Mouse (Mus musculus) myocyte (in vitro differentiated cells): Measurements from ENCODE around the gene Pdlim5. TPM values are rescaled to one million over a fixed set of nuclear protein-coding genes. Genes with fewer than 3 reads are reported as not detected.

Experiments used
- H3K27me3 ChIP-seq: one replicate; pipeline ENCODE4 v1.6.1; 2011; ENCODE audit not compliant: control insufficient read depth, insufficient read depth, insufficient read length
- H3K36me3 ChIP-seq: one replicate; pipeline ENCODE4 v1.6.1; 2011; ENCODE audit not compliant: control insufficient read depth, insufficient read depth
- H3K4me2 ChIP-seq: one replicate; pipeline ENCODE4 v1.6.1; 2011; ENCODE audit warnings: low read depth, control low read depth
- H3K4me3 ChIP-seq: one replicate; pipeline ENCODE4 v1.5.1; 2011; ENCODE audit warnings: mild to moderate bottlenecking, control low read depth, moderate library complexity
- H3K79me2 ChIP-seq: one replicate; pipeline ENCODE4 v1.6.1; 2011; ENCODE audit not compliant: control insufficient read depth, insufficient read depth
- H3ac ChIP-seq: one replicate; pipeline ENCODE4 v1.6.1; 2011; ENCODE audit not compliant: control insufficient read depth, insufficient read length
- CEBPB ChIP-seq: IDR thresholded peaks from 2 replicates; pipeline ENCODE4 v1.6.1; 2011; ENCODE audit warnings: mild to moderate bottlenecking, moderate library complexity; ENCODE audit not compliant: poor library complexity, insufficient read depth, severe bottlenecking
- E2F4 ChIP-seq: IDR thresholded peaks from one replicate; pipeline ENCODE4 v1.6.1; 2011; ENCODE audit warnings: mild to moderate bottlenecking, control low read depth, moderate library complexity; ENCODE audit not compliant: insufficient read depth
- MAX ChIP-seq: IDR thresholded peaks from one replicate; pipeline ENCODE4 v1.6.1; 2011; ENCODE audit warnings: low read depth, mild to moderate bottlenecking, control low read depth
- MYOD1 ChIP-seq, 3 experiments: IDR thresholded peaks; one replicate each; pipeline ENCODE4 v1.6.1; 2011; ENCODE audit warnings: control low read depth in 2 of 3, low read depth in 2 of 3, mild to moderate bottlenecking in 2 of 3, moderate library complexity in 1 of 3; ENCODE audit not compliant: insufficient read length in 2 of 3, control insufficient read depth in 1 of 3
- MYOG ChIP-seq, 3 experiments: IDR thresholded peaks; one replicate each; pipeline ENCODE4 v1.6.1; 2011; ENCODE audit warnings: control low read depth in 2 of 3, low read depth in 2 of 3, mild to moderate bottlenecking in 2 of 3; ENCODE audit not compliant: insufficient read length in 2 of 3, control insufficient read depth in 1 of 3, insufficient read depth in 1 of 3
- POLR2A ChIP-seq: IDR thresholded peaks from one replicate; pipeline ENCODE4 v1.6.1; 2011; ENCODE audit warnings: low read depth, mild to moderate bottlenecking, control low read depth, moderate library complexity; ENCODE audit not compliant: insufficient read length
- POLR2AphosphoS2 ChIP-seq: IDR thresholded peaks from one replicate; pipeline ENCODE4 v1.6.1; 2011; ENCODE audit warnings: low read depth, control low read depth; ENCODE audit not compliant: insufficient read length
- REST ChIP-seq: IDR thresholded peaks from one replicate; pipeline ENCODE4 v1.6.1; 2011; ENCODE audit warnings: mild to moderate bottlenecking, control low read depth, moderate library complexity; ENCODE audit not compliant: insufficient read depth, insufficient read length
- SRF ChIP-seq: IDR thresholded peaks from one replicate; pipeline ENCODE4 v1.6.1; 2011; ENCODE audit warnings: low read depth; ENCODE audit not compliant: control insufficient read depth, insufficient read length
- TCF12 ChIP-seq: IDR thresholded peaks from one replicate; pipeline ENCODE4 v1.6.1; 2011; ENCODE audit warnings: mild to moderate bottlenecking, control low read depth; ENCODE audit not compliant: poor library complexity, insufficient read depth, severe bottlenecking
- TCF3 ChIP-seq: IDR thresholded peaks from one replicate; pipeline ENCODE4 v1.6.1; 2011; ENCODE audit warnings: low read depth, control low read depth; ENCODE audit not compliant: insufficient read length
- USF1 ChIP-seq: IDR thresholded peaks from one replicate; pipeline ENCODE4 v1.6.1; 2011; ENCODE audit warnings: low read depth, mild to moderate bottlenecking, control low read depth, moderate library complexity
- polyA plus RNA-seq: library from polyadenylated mRNA; unstranded; fragments of >200 nt; fragmentation: generic; extraction: Trizol; gene quantifications from one replicate; pipeline ENCODE4 v1.2.1, GENCODE M21; 2012; ENCODE audit warnings: missing spikeins

Gene Pdlim5
- polyA plus RNA-seq, 1 experiment, result 63.4 TPM

GRCm38 (mm10) chr3:142348816-142349631, 46.5 kb downstream of the Pdlim5 start:
- Histone ChIP-seq H3K27me3 (no peaks in the 10 kb centered on the region), H3K36me3 (peaks cover 29% of the 10 kb centered on the region), H3K4me3 (no peak overlapping the region), H3K79me2 (peaks cover 46% of the 10 kb centered on the region), H3ac (no peak overlapping the region), H3K4me2 (no peak overlapping the region)
- TF ChIP-seq CEBPB (no peak), E2F4 (no peak), TCF3 (no peak), TCF12 (no peak), SRF (no peak), USF1 (no peak), REST (no peak), MAX (no peak), POLR2A (no peak), MYOD1 (IDR thresholded peaks at IDR 0.05; ENCODE audit: control insufficient read depth in 1 of 3, insufficient read length in 2 of 3, low read depth in 2 of 3) (no peak), POLR2AphosphoS2 (no peak), MYOG (IDR thresholded peaks at IDR 0.05; ENCODE audit: control insufficient read depth in 1 of 3, insufficient read depth in 1 of 3, insufficient read length in 2 of 3, low read depth in 2 of 3) (no peak)

- Histone ChIP-seq H3K4me3 (no peak overlapping the region), H3K36me3 (peaks cover 24% of the 10 kb centered on the region), H3K79me2 (peaks cover 65% of the 10 kb centered on the region), H3ac (no peak overlapping the region), H3K27me3 (no peaks in the 10 kb centered on the region), H3K4me2 (peak overlapping the region; percentile 73)
- no peak for TF ChIP-seq CEBPB
- no peak for TF ChIP-seq POLR2AphosphoS2
- no peak for TF ChIP-seq MAX
- TF ChIP-seq E2F4, result no peak
- TF ChIP-seq TCF3, result no peak
- no peak for TF ChIP-seq REST
- TF ChIP-seq TCF12, result no peak
- TF ChIP-seq MYOG (IDR thresholded peaks at IDR 0.05; ENCODE audit: control insufficient read depth in 1 of 3, insufficient read depth in 1 of 3, insufficient read length in 2 of 3, low read depth in 2 of 3), result no peak
- no peak for TF ChIP-seq POLR2A
- no peak for TF ChIP-seq USF1
- no peak for TF ChIP-seq MYOD1 (IDR thresholded peaks at IDR 0.05; ENCODE audit: control insufficient read depth in 1 of 3, insufficient read length in 2 of 3, low read depth in 2 of 3)
- TF ChIP-seq SRF, result no peak
Measured at GRCm38 (mm10) chr3:142346261-142346660, 49.2 kb downstream of the Pdlim5 start.

GRCm38 (mm10) chr3:142345235-142346125, 50.0 kb downstream of the Pdlim5 start:
- peaks cover 17% of the 10 kb centered on the region for H3K36me3 ChIP-seq
- H3K27me3 ChIP-seq, result no peaks in the 10 kb centered on the region
- H3K4me3 ChIP-seq, result no peak overlapping the region
- H3ac ChIP-seq, result no peak overlapping the region
- H3K79me2 ChIP-seq, result peaks cover 72% of the 10 kb centered on the region
- TF ChIP-seq USF1, result no peak
- TF ChIP-seq CEBPB, result peak; percentile 95
- H3K4me2 ChIP-seq, result peak overlapping the region; percentile 73

DNA sequence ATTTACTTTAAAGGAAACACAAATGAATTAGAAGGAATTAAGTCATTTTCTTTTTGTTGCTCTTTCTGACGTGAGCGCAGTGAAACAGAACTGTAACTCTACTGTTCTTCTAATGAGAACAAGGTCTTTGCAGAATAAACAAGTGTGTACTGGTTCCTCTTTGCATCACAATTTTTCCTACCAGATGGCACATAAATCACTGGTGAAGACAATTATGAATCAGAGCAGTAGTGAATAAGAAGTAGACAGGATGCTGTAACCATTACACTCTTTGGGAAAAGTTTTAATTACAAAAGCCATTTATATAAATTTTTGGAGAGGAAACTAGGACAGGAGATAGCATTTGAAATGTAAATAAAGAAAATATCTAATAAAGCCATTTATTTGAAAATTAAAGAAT, 51.7 kb downstream of the Pdlim5 start:
- Histone ChIP-seq H3K27me3 (no peaks in the 10 kb centered on the region), H3K36me3 (peaks cover 8% of the 10 kb centered on the region), H3K4me3 (no peak overlapping the region), H3K79me2 (peaks cover 70% of the 10 kb centered on the region), H3K4me2 (peak overlapping the region; percentile 36), H3ac (no peak overlapping the region)
- no peak for TF ChIP-seq SRF
- TF ChIP-seq CEBPB, result peak; percentile 62; the same call in 1 of the 2 replicates

GRCm38 (mm10) chr3:142340701-142341100, 54.8 kb downstream of the Pdlim5 start:
- no peaks in the 10 kb centered on the region for H3K27me3 ChIP-seq
- no peak overlapping the region for H3K4me3 ChIP-seq
- H3ac ChIP-seq, result no peak overlapping the region
- H3K79me2 ChIP-seq, result peaks cover 76% of the 10 kb centered on the region
- H3K36me3 ChIP-seq, result no peaks in the 10 kb centered on the region
- no peak for TF ChIP-seq MYOG (IDR thresholded peaks at IDR 0.05; ENCODE audit: control insufficient read depth in 1 of 3, insufficient read depth in 1 of 3, insufficient read length in 2 of 3, low read depth in 2 of 3)
- TF ChIP-seq TCF12, result no peak
- no peak for TF ChIP-seq USF1
- no peak for TF ChIP-seq CEBPB
- TF ChIP-seq POLR2A, result no peak
- TF ChIP-seq MAX, result no peak
- no peak for TF ChIP-seq MYOD1 (IDR thresholded peaks at IDR 0.05; ENCODE audit: control insufficient read depth in 1 of 3, insufficient read length in 2 of 3, low read depth in 2 of 3)
- TF ChIP-seq TCF3, result no peak
- no peak for TF ChIP-seq POLR2AphosphoS2
- H3K4me2 ChIP-seq, result no peak overlapping the region
